Mouse (Mus musculus) frontal cortex, postnatal 36 days (tissue): ENCODE data around the gene Gpr183.

Source experiments
- DNase-seq, 2 experiments: peaks; one replicate each; pipeline ENCODE4 v3.0.0; 2022; ENCODE audit warnings: low spot score in 2 of 2

The Gpr183 gene

DNA sequence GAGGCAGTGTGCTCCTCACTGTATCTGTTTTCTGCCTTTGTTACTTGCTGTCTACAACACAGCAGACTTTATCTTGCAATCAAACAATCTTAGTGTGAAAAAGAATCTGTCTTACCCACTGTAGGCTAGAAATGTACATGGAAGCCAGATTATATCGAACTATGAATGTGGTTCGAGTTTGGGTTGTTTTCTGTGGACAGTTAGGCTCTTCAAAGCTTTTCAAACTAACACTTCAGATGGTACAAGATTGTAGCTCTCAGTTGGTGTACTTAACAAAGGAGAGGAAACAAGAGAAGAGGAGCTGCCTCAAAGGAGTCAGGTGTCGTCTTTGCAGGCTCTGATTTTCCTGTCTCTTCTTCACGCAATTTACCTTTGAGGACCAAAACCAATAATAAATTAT, 22.7 kb upstream of the Gpr183 start:
- DNase-seq: no peak

GRCm38 (mm10) chr14:121987287-121987686, 22.3 kb upstream of the Gpr183 start:
- DNase-seq: no peak

GRCm38 (mm10) chr14:121986028-121986427, 21.0 kb upstream of the Gpr183 start:
- no peak for DNase-seq

DNA sequence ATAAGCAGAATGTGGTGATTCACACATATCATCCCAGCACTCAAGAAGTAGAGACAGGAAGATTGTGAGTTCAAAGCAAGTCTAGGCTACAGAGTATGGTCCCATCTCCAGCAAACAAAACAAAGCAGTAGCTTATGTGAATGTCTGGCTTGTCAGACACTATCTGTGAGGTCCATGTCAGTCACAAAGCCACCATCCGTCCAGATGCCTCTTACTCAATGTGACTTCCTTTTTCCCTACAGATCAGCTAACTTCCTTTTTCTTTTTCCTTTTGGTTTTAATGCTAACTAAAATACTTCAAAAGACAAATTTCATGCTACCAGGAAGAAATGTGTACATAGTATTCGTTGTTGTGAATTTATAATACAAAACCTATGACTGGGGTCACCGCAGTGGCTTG, 20.5 kb upstream of the Gpr183 start:
- DNase-seq: no peak

- DNase-seq: no peak
These were observed 18.3 kb upstream of the Gpr183 start for GRCm38 (mm10) chr14:121983009-121983933.

- no peak for DNase-seq
These were observed 16.5 kb upstream of the Gpr183 start for GRCm38 (mm10) chr14:121981531-121981930.

- DNase-seq: no peak
These were observed 8.1 kb upstream of the Gpr183 start for GRCm38 (mm10) chr14:121973114-121973513.

- DNase-seq: no peak
These were observed 5.4 kb upstream of the Gpr183 start for GRCm38 (mm10) chr14:121970402-121970801.

DNA sequence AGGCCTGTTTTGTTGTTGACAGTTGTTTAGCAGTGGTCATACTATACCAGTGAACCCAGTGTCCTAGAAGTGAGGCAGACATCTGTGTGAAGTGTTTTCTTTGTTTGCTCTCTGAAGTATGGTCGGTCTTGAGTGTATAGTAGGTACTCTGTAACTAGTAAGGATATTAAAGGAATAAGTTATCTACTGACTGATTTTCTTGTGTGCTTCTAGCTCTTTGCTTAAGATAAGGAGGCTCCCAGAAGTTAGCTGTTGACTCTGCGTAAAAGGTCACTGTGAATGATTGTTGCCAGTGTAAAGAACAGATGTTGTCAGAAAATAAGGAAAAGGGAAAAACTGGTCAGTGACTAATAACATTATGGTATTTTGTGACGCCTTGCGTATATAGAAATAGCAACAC, 2.1 kb upstream of the Gpr183 start:
- no peak for DNase-seq

DNA sequence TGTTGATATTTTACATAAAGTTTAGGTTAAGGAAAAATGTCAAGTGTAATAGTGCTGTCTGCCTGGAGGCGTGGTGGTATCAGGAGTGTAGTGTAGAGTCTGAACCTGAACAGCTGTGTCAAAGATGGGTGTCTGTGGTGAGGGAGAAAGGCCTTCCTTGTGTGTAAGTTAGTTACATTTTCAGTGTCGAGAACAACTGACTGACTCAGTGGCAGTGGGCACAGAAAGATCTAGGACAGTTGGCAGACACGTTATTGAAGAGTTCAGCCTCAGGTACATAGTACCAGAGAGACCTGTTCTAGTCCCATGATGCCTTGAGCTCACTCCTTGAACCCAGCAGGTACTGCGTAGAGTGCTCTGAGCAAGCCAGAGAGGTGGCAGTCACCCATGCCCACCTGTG, 466 bp upstream of the Gpr183 start:
- no peak for DNase-seq

GRCm38 (mm10) chr14:121963942-121964335, 1.1 kb downstream of the Gpr183 start:
- DNase-seq: no peak

GRCm38 (mm10) chr14:121963251-121963941, 1.6 kb downstream of the Gpr183 start:
- no peak for DNase-seq

GRCm38 (mm10) chr14:121962128-121962890, 2.7 kb downstream of the Gpr183 start:
- no peak for DNase-seq

DNA sequence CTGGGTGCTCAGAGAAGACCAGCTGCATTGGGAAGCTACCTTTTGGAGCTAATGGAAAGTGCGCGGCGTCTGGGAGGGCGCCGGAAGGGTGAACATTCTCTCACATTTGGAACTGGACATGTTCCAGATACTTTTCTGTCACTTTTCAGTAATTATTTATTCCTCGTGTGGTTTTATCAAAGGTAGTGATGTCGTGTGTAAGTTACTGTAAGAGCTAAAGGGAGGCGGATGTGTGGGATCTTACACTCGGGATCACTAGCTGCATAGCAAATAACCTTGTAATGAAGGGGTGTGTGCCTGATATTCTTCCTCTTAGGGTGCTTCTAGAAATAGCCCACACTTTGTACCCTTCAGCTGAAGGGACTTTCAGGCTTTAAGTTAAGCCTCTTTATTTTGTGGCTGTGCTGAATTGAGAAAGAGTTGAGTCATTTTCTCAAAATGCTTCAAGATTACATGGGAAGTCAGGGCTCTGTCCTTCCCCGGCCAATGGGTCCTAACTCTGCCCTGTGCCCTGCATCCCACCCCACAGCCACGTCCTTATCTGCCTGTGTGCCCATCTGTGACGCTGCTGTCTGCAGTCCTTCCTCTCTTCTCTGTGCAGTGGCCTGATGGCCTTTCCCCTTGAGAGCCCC, 3.4 kb downstream of the Gpr183 start:
- no peak for DNase-seq

GRCm38 (mm10) chr14:121960997-121961396, 4.0 kb downstream of the Gpr183 start:
- no peak for DNase-seq

DNA sequence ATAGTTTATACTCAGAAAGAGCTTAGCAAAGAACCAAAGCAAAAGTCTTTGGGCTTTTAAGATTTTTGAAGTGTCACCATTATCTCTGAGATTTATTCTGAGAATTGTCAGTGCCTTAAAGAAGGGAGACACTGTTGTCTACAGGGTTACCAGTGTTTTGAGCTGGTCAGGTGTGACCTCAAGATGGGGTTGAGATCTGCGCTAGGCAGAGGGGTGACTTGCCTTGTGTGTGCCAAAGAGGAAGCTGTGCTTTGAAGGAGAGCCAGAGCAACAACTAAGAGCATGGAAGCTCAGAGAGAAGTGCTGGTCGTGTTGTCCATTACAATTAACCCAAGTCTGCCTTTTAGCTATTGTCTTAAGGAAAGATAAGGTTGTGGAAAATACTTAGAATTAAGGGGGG, 4.5 kb downstream of the Gpr183 start:
- DNase-seq: no peak

DNA sequence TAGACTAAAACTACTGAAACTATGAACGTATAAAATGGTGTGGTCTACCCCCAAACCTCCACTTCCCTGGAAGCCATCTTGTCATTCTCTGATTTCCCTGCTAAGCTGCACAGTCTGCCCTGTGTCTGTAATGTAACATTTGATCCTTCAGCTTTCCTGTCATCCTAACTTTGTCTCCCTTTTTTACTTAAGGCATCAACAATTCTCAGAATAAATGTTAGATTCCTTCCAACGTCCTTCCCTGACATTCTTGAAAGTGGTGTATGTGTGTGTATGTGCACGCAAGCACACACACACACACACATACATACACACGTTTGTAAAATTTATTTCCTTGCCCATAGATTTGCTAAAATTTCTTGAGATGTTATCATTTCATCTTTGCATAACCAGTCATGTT, 5.0 kb downstream of the Gpr183 start:
- no peak for DNase-seq

DNA sequence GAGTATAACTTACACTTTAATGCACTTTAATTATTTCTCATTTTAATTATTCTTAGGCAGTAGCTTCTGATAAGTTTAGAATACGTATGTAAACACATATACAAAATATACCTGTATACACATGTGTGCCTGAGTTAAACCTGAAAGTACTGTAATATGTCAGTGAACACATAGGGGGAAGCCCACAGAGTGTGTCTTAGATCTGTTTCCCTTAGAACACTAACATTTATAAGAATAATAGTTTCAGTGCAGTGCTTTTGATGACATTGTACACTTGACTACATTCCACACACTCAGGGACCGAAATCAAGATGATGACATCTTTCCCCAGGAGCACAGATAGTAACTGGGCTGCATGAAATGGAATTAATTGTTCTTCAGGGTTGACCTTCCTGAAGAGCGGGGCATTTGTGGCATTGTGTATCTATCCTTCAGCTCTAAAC, 5.4 kb downstream of the Gpr183 start:
- no peak for DNase-seq

- DNase-seq: no peak
These were observed 6.1 kb downstream of the Gpr183 start for GRCm38 (mm10) chr14:121958751-121959537.

- no peak for DNase-seq
These were observed 6.8 kb downstream of the Gpr183 start for GRCm38 (mm10) chr14:121958041-121958750.
